Mouse (Mus musculus): ENCODE measurements at regions not wholly inside any gene's neighbourhood (a gene's known extent, or its start where the extent isn't known, plus 50 kb on each side); places are given as distances from the start of the nearest gene placed in this dataset.
"Not testable (repeated sequence)": the region's sequence is repeated elsewhere in the genome, so short reads cannot be mapped to it uniquely, and the experiment has no call there.

DNA sequence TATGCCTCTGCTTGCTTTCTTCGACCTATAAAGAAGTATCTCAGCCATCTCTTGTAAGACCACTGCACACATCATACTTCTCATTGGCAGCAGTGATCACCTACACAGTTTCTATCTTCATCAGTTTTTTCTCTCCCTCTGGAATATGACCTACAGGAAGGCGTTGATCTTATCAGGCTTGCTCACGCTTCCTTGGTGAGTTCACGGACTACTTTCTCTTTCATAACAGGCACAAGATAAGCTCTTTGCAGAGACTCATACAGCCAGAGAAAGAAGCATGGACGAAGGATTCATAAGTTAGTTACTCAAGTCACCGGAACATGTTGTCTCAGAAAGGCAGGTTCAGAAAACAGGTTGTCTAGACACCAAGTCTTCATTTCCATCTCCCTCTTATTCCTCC is 136.7 kb upstream of the Tbl1xr1 start:
- no peak for DNase-seq (ENCODE audit: low read depth)

DNA sequence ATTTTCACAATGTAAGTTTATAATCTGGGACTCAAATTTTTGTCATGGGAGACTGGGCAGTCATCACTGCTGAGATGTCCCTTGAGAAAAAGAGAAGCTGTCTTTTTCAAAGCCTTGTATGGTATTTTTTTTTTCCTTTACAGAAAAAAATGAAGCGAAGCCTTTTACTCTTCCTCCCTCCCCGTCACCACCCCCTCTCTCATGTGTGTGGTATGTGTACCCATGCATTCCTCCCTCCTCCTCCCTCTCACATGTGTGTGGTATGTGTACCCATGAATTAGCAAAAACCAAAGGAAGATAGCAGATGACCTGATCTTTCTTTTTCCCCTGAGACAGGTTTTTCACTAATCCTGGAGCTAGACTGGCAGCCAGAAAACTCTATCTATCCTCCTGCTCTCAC is 134.9 kb upstream of the Tbl1xr1 start:
- DNase-seq (ENCODE audit: low read depth) = no peak

DNA sequence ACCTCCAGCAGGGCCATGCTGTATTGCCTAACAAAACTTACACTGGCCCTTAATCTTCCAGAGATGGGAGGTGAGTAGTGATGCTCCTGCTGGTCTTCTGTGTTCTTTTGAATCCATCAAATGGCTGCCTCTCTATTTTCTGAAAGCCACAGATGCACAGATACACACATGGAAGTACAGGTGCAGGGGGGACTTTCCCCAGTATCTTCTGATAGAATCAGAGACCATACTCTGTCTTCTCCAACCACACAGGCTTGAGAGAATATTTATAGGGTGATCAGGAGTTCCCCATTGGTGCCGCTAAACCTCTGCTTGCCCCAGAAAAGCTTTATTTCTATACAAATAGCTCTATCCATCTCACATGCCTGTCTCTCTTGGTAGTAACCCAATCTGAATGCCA is 133.5 kb upstream of the Tbl1xr1 start:
- DNase-seq (ENCODE audit: low read depth) = no peak

DNA sequence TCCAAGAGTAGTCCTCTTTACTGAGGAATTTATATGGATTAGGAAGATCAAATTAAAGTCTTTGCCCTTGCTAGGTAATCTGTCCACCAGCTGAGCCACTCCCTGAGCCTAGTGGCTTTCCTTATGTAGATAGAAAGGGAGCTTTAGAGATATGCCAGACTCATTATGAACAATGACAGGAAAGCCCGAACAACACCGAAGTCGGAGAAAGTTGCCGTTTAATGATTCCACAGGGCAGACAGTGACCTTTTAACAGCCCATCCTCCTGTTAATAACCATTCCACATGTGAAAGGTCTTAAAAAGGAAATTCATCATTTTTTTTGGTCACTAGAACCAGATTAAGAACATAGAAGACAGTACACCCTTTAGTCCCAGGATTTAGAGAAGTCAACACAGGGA is 130.7 kb upstream of the Tbl1xr1 start:
- no peak for DNase-seq (ENCODE audit: low read depth)

DNA sequence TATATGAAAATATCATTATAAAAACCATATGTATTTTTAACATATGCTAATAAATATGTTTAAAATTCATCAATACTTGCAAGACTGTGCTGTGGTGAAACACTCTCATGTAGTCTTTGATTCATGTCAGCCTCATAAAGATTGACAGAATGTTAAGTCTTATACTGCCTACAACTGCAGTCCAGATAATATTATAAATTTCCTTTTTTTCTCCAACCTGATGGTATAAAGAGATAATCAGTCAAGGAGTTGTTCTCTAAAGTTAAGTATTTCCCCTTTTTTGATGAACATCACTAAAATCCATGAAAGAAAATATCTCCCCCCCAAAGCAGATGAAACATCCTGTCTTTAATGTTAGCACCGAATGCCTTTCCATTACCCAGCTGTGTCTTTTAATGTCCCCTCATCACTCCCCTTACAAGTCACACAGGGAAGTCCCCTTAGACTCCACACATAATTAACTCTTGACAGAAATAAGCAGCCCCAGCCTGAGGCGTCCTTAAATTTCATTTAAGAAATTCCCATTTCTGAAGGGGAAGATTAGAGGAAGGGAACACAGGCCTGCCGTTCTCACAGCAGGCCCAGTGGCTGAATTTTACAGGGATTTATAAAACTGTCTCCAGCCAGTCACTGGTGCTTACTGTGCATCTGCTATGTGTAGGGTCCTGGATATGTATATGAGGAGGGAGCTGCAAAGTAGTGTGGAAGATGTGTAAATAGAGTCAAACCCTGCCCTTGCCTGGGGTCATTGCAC is 129.0 kb upstream of the Tbl1xr1 start:
- no peak for DNase-seq (ENCODE audit: low read depth)

DNA sequence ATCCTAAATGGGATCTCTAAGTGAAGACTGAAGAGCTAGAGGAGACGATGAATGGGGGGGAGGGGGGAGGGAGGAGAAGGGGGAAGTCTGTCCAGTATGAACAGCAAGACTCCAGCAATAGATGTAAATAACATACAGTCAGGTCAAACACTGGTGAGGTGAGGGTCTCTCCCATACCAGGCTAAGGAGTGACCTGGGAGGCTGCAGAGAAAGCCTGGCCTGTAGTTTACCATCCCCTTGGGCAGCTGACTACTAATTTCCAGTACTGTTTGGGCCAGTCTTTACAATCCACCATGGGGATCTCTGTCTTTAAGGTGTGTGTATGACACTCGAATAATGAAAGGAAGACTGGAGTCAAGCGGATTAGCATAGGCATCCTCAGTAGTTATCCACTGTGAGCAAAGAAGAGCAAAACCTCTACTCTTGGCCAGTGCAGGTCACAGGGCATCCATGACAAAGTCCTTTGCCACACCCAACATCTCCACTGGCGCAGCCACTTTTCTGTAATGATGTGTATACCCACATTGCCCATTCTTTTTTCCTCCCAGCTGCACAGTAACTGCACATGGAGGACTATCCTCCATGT is 128.3 kb upstream of the Tbl1xr1 start:
- no peak for DNase-seq (ENCODE audit: low read depth)

DNA sequence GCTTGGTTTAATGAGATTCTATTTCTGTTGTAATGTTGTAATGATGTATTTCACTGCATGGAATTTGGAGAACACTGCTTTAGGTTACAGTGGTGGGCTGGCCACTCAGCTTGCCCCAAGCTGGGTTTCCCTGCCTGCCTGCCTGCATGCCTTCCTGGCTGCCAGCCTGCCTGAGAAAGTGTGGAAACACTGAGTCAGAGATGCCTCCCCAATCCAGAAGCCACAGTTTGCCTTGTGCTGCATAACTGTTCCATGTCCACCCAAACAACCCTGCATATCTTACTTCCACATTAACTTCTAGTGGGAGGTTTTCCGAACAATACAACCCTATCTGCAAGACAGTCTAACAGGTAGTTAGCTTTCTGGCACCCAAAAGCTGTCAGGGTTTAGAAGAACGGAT is 127.0 kb upstream of the Tbl1xr1 start:
- DNase-seq (ENCODE audit: low read depth) = peak; percentile 67

DNA sequence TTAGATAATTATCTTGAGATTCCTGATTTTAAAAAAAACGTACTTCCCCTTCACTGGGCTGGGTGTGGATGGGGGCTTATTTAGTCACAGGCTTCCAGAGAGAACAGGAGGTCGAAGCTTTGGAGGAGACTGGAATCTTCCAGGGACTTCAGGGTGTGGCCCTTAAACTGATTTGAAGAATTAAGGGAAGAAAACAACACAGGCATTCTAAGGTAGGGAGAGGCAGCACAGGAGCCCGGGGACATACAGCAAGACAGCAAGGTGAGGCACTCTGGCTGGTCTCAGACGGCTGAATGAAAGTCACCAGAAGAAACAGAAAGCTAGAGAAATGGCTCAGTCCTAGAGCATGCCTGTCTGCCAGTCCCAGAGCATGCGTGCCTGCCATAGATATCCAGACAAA is 125.9 kb upstream of the Tbl1xr1 start:
- no peak for DNase-seq (ENCODE audit: low read depth)

DNA sequence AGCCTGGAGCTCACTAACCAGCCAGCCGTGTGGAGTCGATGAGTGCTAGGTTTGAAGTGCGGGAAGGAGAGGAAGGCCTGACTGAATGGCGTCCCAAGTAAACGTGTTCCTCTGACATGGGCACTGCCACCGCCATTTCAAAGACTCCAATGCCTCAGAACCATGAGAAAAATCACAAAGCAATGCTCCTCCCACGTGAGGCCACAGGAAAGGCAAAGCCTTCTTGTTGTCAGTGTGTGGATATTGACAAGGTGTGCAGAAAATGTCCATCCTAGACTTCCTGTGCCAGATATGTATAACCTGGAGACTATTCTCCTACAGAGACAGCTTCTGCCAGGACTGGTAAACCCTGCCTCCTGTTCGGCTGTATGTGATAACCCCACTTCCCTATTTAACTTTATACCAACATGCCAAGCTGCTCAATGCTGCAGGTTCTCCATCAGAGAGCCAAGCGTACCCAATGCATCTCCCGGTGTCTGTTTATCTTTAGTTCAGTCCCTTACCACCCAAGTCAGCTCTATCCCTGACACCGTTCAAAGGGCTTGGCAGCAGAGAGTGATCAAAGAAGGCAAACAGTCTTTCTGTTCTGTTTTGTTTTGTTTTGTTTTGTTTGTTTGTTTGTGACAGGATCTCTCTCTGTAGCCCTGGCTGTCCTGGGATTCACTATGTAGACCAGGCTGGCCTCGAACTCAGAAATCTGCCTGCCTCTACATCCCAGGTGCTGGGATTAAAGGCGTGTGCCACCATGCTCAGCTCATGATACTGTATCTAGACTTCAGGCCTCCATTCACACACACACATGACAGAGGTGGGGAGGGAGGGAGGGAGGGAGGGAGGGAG is 124.8 kb upstream of the Tbl1xr1 start:
- no peak for DNase-seq (ENCODE audit: low read depth)

DNA sequence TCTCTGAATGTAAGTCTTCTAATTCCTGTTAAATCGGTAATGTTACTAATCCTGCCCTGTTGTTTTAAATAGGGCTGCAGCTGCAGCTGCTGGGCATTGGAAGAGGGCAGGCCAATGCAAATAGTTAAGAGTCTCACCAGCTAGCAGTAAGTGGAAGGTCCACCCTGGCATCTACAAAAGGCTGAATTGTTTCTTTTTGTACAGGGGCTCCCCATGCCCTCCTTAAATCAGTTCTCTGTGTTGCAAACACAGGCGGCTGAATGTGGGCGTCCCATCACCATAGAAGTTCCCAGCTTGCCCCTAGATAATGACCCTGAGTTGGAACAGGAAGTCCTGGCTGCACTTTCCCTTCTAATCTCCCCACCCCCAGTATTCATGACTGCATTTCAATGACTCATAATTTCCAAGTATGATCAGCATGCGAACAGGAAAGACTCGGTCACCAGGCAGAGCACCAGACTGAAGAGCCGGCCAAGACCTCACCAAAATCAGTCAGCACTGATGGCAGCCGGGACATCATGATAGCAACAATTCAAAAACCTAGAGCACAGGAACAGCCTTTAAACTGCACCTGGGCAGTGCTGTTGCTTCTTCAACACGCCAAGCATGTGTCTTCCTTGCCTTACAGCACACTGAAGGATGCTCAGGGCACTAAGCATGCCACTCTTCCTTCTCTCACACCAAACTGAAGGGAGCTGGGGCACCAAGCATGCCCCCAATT is 123.6 kb upstream of the Tbl1xr1 start:
- DNase-seq (ENCODE audit: low read depth) = peak; percentile 61

DNA sequence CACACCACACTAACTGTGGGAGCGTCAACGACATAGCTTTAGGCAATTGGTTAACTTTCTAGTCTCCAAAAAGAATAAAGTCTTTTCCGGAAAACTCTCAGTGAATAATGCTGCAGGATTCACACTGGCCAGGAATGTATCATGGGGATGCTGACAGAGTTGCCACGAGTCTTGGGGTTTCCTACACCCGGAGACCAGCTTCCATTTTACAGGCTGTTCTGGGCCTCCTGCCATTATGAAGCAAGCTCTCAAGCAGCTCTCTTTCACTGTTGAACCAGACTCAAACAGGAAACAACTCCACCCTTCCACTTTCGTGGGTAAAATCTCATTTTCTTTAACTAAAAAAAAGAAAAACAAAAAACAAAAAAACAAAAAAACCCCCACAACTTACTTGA is 123.0 kb upstream of the Tbl1xr1 start:
- peak; percentile 69 for DNase-seq (ENCODE audit: low read depth)

DNA sequence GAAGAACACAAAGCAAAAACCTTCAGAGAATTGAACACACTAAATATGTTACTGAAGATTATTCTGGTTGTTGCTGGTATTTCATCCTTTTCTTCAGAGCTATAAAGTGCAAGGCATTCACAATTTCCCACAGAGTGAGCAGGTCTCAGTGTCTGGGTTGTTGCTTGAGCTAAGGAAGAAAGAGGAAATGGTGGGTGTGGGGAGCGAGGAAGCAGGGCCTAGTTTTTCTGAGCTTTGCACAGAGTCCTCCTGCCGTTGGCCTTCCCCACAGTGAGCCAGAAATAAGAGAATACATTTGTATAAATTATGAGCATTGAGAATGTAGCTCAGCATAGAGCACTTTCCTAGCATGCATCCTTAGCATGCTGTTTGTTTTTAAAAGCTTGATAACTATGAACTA is 120.8 kb upstream of the Tbl1xr1 start:
- no peak for DNase-seq (ENCODE audit: low read depth)

DNA sequence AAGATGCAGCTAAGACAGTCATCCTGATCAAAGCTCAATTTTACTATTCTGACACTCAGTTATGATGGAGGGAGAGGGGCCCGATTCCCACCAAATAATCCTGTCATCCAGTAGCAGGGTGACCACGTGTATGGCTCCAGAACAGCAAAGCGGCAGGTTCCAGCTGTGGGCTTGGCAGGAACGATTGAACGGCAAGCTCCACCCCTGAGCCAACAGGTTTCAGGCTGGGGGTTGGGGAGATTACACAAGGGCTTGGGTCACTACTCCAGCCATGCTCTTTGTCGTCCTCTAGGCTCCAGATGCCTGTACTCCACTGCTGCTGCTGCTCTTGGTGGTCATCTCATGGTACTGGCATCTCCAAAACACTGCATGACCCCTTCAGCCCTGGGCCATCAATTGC is 119.3 kb upstream of the Tbl1xr1 start:
- not testable (repeated sequence) for DNase-seq (ENCODE audit: low read depth)

DNA sequence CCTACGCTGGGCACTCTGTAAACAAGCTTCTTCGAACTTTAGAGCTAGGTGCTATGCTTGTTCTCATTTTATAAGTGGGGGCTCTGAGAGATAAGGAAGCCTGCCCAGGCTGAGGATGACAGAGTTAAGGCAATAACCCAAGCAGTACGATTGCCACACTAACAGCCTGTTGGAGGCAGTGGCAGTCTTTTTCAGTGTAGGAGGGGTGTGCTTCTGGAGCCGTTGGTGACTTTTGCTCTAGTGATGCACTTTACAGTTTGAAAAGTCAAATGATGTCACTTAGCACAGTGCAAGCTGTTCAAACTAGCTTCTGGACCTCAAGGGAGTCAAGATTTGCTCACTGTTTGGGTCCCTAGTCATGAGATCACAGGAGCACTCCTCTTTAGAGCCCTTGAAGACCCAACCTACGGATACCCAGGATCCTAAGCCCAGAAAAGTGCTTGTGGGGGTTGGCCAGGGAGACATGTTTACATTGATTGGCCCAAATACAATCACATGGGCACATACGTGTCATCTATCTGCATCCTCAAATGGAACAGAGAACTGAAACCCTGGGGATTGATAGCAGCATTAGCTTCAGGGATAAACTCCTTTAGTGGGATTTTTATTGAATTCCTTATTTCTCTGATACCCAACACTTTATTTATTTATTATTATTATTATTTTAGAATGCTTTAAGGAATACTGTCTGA is 117.7 kb upstream of the Tbl1xr1 start:
- DNase-seq (ENCODE audit: low read depth) = no peak

DNA sequence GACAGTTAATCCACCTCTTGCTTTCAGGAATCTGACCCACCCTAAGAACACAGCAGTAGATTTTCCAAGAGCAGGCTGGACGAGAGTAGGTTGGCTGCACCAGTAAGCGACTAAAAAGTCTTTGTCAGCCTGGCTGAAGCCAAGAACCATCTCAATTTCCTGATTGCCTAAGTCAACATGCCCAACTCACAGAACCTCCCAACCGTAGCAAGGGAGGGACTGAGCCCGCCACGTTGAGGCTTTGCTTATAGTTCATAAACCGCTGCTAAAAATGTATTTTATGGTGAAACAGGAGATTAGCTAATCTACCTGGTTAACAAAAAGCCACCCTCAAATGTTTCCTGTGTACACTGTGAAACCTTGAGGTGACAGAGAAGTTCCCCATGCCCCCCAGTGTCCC is 115.4 kb upstream of the Tbl1xr1 start:
- no peak for DNase-seq (ENCODE audit: low read depth)

DNA sequence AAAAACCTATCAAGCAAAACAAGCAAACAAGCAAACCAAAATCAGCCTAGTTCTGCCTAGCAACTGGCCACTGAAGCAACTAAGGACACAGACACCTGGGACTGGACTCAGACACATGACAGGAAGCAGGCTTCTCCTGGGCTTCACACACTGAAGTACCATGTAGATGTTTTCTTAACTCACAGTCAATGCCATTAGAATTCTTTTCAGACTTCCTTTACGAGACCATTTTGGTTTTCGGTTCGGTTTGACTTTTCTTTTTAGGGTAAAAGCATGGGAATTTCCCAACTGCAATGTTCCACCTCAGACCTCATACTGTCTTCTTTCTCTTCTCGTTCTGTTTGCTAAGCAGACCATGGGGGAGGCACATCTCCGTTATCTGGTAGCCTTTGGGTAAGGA is 114.7 kb upstream of the Tbl1xr1 start:
- no peak for DNase-seq (ENCODE audit: low read depth)

DNA sequence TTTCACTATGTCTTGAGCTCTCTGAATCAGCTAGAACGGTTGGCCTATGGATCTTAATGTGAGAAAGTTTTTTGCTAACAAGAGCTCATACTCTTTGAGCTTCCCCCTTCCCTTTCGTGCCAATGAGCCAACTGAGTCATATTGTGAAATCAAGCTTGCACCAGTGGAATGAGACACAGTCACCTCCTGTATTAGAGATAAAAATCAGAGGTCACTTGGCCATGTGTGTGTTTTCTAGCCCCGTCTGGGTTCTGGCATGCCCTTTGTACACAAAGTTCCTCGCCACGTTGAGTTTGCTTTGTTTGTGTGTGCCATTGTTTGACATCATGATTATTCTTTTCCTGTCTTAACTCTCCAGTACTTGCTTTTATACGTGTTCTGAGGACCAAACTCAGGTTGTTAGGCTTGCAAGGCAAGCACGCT is 114.1 kb upstream of the Tbl1xr1 start:
- peak; percentile 58 for DNase-seq (ENCODE audit: low read depth)

DNA sequence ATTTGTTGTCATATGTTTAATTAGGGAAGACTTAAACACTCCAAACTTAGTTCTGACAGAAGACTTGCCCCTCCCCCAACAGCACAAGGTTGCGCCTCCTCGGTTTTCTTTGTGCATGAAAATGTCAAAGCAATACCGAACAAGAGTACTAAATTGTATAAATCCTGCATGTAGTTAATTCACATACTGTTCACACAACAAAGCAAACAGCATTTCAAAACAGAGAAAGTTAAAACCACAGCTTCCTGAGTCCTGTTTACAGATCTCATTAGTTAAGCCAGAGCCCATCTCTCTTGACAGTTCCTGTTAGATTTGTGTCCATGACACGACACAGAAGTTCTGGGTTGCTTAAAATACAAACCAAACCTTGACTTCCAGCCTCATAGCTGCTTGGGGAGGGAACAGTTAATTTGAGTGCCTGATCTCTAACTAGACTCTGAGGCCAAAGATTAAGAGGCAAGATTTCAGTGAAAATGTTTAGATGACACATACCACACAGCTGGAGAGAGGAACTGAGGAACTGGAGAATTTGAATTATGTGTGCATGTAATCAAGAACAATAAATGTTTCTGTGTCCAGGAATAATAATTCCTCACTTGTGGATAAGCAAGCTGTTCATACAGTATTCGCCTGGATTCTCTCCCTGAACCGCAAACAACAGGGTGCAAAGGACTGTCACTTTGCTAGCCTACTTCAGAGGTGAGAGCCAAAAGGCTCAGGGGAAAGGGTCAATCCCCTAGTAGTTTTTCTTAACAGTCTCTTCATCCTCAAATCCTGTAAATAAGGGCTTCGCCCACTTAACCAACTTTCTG is 113.3 kb upstream of the Tbl1xr1 start:
- no peak for DNase-seq (ENCODE audit: low read depth)

DNA sequence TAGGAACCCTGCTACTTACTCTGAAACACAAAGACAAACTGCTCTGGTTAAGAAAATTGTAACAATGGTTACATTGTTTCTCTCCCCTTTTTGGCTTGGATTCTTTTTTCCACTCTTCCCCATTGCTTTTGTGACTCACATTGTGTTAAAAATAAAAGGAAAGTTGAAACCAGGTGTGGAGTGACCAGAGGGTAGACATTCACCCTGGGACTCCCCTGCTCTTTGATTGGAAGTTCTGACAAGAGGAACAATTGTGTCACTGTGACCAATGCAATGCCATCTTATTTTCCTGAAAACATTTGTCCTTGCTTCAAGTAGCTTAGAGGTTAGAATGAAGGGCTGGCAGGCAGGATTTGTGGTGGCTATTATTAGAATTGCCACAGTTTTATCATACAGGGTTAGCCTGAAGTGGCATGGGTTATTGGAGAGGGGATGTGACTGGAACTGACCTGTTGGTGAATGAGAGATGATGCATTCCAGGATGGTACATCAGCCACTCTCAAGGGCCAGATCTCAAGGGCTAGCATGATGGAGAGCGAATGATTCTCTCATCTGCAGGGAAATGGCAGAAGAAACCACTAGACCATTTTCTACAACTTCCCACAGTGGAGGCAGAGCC is 112.6 kb upstream of the Tbl1xr1 start:
- peak; percentile 53 for DNase-seq (ENCODE audit: low read depth)

DNA sequence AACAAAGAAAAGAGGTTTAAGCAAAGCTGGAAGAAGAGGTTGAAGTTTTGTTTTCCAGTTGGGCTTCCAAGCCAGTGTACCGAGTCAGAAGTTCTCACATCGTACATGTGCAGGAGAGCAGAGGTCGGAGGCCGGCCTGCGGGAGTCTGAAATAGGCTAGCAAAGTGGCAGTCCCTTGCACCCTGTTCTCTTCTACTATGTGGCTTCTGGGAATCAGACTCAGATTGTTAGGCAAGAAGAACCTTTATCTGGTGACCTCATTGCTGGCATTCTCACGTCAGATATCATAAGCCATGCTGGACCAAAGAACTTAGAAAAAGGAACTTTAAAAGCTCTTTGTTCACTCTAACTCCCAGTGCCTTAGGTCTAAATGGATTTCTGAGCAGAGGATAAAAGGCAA is 112.0 kb upstream of the Tbl1xr1 start:
- DNase-seq (ENCODE audit: low read depth) = no peak

DNA sequence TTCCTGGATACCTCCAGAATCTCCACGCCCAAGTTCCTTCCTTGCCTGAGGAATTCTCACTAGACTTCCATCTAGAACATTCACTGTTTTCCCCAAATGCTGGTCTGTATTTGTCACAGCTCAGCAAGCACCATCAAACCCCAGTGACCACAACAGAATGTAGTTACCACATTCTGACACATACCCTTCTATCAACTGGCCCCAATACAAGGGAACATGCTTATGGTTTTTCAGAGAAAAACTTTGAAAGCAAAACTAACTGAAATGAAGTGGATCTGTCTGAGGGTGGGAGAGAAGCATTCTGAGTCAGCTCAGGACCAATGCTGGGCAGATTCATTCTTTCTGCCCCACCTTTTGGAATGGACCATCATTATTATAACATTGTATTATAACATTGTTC is 110.9 kb upstream of the Tbl1xr1 start:
- no peak for DNase-seq (ENCODE audit: low read depth)
